Mouse (Mus musculus) gastrocnemius, adult 8-10 months (tissue): ENCODE measurements around the gene Slc30a9. TPM values are rescaled to one million over a fixed set of nuclear protein-coding genes. Genes with fewer than 3 reads are reported as not detected.

Experiments
- total RNA-seq, 4 experiments: library from RNA; stranded (reverse); gene quantifications; 2 replicates each; pipeline ENCODE4 v1.2.4; 2022

Gene Slc30a9
- total RNA-seq, 4 experiments from 2014 or later: 117 to 140 (median 130) TPM

Other genes starting within 250 kb of the Slc30a9 start
- not detected for gene Phox2b, start 207.7 kb upstream of the Slc30a9 start, total RNA-seq
- 10 to 100 TPM; 18.0 to 20.9 (median 19.7) TPM for gene Tmem33, start 46.4 kb upstream of the Slc30a9 start, total RNA-seq
- gene Bend4, start 121.4 kb downstream of the Slc30a9 start, total RNA-seq: under 1 TPM; 0.11 to 0.22 (median 0.14) TPM